Mouse (Mus musculus): ENCODE measurements around the gene Fsip1.
"Not testable (repeated sequence)": the region's sequence is repeated elsewhere in the genome, so short reads cannot be mapped to it uniquely, and the experiment has no call there.

Gene Fsip1

GRCm38 (mm10) chr2:118256621-118257053 lies at the start of gene Fsip1:
TSS of gene Fsip1 (minus strand) at chr2:118256966.
- DNase-seq, result peak; percentile 90

- no peak for DNase-seq
These were observed 49.7 kb upstream of the Fsip1 start for GRCm38 (mm10) chr2:118306522-118306895.

GRCm38 (mm10) chr2:118305827-118306521 lies 49.2 kb upstream of the Fsip1 start:
- DNase-seq, result no peak

- DNase-seq, result no peak
These were observed 46.7 kb upstream of the Fsip1 start for GRCm38 (mm10) chr2:118303456-118303855.

GRCm38 (mm10) chr2:118301656-118302055 lies 44.9 kb upstream of the Fsip1 start:
- DNase-seq, result no peak

- no peak for DNase-seq
These were observed 44.3 kb upstream of the Fsip1 start for GRCm38 (mm10) chr2:118301041-118301545.

GRCm38 (mm10) chr2:118299981-118300380 lies 43.2 kb upstream of the Fsip1 start:
- DNase-seq, result no peak

GRCm38 (mm10) chr2:118298601-118299000 lies 41.8 kb upstream of the Fsip1 start:
- no peak for DNase-seq

- no peak for DNase-seq
These were observed 41.2 kb upstream of the Fsip1 start for GRCm38 (mm10) chr2:118297966-118298365.

GRCm38 (mm10) chr2:118295505-118295904 lies 38.7 kb upstream of the Fsip1 start:
- peak; percentile 31 for DNase-seq

- no peak for DNase-seq
These were observed 36.8 kb upstream of the Fsip1 start for GRCm38 (mm10) chr2:118293583-118293982.

GRCm38 (mm10) chr2:118289066-118289460 lies 32.3 kb upstream of the Fsip1 start:
- not testable (repeated sequence) for DNase-seq

- DNase-seq, result no peak
These were observed 31.7 kb upstream of the Fsip1 start for GRCm38 (mm10) chr2:118288326-118289065.

GRCm38 (mm10) chr2:118287678-118288077 lies 30.9 kb upstream of the Fsip1 start:
- DNase-seq, result no peak

- DNase-seq, result no peak
These were observed 25.7 kb upstream of the Fsip1 start for GRCm38 (mm10) chr2:118282467-118282866.

- DNase-seq, result no peak
These were observed 21.5 kb upstream of the Fsip1 start for GRCm38 (mm10) chr2:118278249-118278648.

GRCm38 (mm10) chr2:118271606-118272005 lies 14.8 kb upstream of the Fsip1 start:
- DNase-seq, result no peak

GRCm38 (mm10) chr2:118270213-118270612 lies 13.4 kb upstream of the Fsip1 start:
- no peak for DNase-seq

- DNase-seq, result no peak
These were observed 7.1 kb upstream of the Fsip1 start for GRCm38 (mm10) chr2:118263914-118264201.

GRCm38 (mm10) chr2:118263151-118263913 lies 6.6 kb upstream of the Fsip1 start:
- DNase-seq, result peak; percentile 60

- no peak for DNase-seq
These were observed 5.9 kb upstream of the Fsip1 start for GRCm38 (mm10) chr2:118262673-118263072.

GRCm38 (mm10) chr2:118259746-118260145 lies 3.0 kb upstream of the Fsip1 start:
- DNase-seq, result no peak

GRCm38 (mm10) chr2:118257094-118257493 lies 328 bp upstream of the Fsip1 start:
- DNase-seq, result no peak

- peak; percentile 25 for DNase-seq
These were observed 2.2 kb downstream of the Fsip1 start for GRCm38 (mm10) chr2:118254516-118254915.
